Mouse (Mus musculus) megakaryocyte, embryonic 14.5 days (primary cell): ENCODE data around the gene Gm3417. TPM values are rescaled to one million over a fixed set of nuclear protein-coding genes. Genes with fewer than 3 reads are reported as not detected.
"Not testable (repeated sequence)": the region's sequence is repeated elsewhere in the genome, so short reads cannot be mapped to it uniquely, and the experiment has no call there.

Source experiments
- H3K27me3 ChIP-seq: replicated peaks from 2 replicates; pipeline ENCODE3; 2012; ENCODE audit warnings: inconsistent platforms
- H3K36me3 ChIP-seq: replicated peaks from 2 replicates; pipeline ENCODE3; 2012; ENCODE audit warnings: low read length, inconsistent platforms, mixed read lengths
- H3K4me1 ChIP-seq: 2 replicates; pipeline ENCODE4 v1.6.1; 2012; ENCODE audit warnings: inconsistent platforms
- H3K4me3 ChIP-seq: replicated peaks from 2 replicates; pipeline ENCODE3; 2012; ENCODE audit warnings: moderate library complexity, mild to moderate bottlenecking, inconsistent platforms
- H3K9me3 ChIP-seq: 2 replicates; pipeline ENCODE4 v1.6.1; 2012; ENCODE audit warnings: inconsistent platforms
- polyA plus RNA-seq: library from polyadenylated mRNA; stranded (reverse); fragments of >175 nt; gene quantifications from 2 replicates; pipeline ENCODE4 v1.2.3, GENCODE M21; 2012; ENCODE audit warnings: low replicate concordance; ENCODE audit not compliant: insufficient read depth

The Gm3417 gene
- polyA plus RNA-seq, result not detected in 2 replicates

- not testable (repeated sequence) for H3K4me1 ChIP-seq, H3K36me3 ChIP-seq, H3K4me3 ChIP-seq, H3K27me3 ChIP-seq, H3K9me3 ChIP-seq
Measured at GRCm38 (mm10) chr17:14978362-14979038, at the start of gene Gm3417, which contains the start of gene 9030025P20Rik. Gm3417 (minus strand) TSS chr17:14978790. 9030025P20Rik (plus strand) TSS chr17:14978468.

DNA sequence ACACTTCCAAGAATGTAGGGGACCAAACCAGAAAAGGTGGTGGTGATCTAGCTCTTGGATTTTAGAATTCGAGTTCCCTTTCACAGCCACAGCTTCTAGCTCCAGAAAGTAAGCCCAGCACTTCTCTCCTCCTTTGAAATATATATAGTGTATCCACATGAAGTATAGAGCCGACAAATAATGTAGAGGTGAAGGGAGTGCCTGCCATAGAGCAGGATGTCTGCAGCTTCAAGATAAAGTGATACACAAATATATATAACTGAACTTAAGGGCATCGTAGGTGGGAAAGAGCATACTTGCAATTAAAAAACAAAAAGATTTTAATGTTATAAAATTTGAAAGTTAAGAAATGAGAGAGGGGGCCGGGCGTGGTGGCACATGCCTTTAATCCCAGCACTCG is 46.9 kb upstream of the Gm3417 start:
- not testable (repeated sequence) for H3K36me3 ChIP-seq, H3K4me3 ChIP-seq, H3K9me3 ChIP-seq, H3K4me1 ChIP-seq, H3K27me3 ChIP-seq

DNA sequence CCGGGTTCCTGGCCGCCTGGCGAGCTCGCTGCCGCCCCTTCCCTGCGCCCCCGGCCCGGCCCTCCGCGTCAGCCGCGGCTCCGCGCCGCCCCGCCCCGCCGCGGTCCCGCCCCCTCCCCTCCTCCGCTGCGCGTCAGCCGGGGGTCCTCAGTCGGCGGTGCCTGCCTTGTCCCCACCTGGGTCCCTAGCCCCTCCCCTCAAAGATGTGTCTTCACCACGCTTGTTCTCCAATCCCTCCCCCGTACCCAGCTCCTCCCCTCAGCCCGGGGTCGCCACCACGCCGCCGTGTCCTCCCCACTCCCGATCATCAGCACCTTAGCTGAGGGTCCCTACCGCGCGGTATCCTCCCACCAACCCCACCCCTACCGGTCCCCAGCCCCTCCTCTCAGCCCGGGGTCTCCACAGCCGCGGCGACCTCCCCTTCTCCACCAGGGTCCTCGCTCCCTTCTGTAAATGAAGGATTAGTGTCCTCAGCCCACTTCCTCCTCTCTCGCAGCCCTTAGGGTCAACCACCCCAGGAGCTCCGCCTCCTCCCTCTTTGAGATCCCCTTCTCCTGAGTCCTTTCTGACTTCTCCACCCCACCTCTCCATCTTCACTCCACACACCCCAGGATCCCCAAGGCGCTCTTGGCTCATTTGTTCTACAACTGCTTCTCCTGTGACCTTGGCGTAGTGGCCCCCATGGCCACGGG is 46.1 kb upstream of the Gm3417 start:
- H3K27me3 ChIP-seq, H3K4me1 ChIP-seq, H3K9me3 ChIP-seq, H3K36me3 ChIP-seq, H3K4me3 ChIP-seq: not testable (repeated sequence)

DNA sequence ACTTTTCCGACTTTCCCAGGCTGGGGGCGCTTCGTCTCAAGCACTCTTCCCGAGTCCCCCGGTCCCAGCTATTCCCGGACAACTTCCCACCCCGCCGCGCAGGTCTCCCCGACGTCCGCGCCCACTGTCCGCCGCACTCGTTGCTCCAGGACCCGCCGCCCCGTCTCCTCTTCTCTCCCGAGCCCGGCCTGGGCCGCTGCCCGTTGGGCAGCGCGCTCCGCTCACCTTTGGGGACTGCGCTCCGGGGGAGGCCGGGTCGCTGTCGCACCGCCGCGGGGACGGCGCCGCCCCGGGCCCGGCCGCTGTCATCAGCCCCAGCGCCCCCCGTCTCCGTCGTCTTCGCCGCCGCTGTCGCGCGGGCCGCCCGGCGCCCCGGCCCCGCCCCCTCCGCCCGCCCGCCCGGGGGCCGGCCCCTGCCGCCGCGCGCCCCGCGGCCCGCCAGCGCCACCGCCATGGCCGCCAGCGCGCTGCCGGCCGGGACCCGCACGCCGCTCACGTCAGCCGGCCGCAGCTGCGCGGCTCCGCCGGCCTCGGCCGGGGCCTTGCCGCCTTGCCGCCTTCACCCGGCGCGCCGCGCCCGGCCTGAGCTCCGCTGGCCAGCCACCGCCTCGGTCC is 45.4 kb upstream of the Gm3417 start:
- not testable (repeated sequence) for H3K36me3 ChIP-seq, H3K4me1 ChIP-seq, H3K27me3 ChIP-seq, H3K4me3 ChIP-seq, H3K9me3 ChIP-seq

GRCm38 (mm10) chr17:15021503-15022220 is 43.1 kb upstream of the Gm3417 start:
- not testable (repeated sequence) for H3K4me3 ChIP-seq, H3K4me1 ChIP-seq, H3K9me3 ChIP-seq, H3K36me3 ChIP-seq, H3K27me3 ChIP-seq

DNA sequence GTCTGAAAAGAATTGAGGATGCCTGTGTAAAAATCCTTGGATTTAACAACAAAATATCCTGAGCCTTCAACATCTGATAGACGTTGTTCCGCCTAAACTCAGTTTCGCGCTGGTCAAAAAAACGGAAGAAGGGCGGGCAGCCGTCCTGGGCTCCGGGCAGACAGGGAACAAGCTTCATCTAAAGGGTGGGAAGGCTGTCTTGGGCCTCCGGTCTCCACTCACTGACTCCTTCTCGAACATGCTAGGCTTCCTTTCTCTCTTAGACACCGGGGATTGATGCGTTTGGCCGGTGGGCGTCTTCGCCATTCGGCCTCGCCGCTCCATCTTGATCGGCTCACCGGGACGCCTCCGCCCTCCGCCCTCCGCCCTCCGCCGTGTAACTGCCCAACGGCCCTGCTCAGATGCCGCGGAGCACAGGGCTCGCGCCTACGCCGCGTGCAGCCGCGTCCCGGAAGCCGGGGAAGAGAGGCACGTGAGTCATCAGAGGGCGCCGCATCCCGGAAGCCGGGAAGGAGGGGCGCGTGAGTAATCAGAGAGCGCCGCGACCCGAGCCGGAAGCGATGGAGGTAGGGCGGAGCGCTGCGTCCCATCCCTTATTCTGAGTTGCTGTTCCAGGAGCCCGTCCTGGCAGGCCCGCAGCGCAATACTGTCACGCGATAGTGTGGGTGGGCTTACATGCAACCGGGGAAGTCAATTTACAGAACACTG is 31.3 kb upstream of the Gm3417 start, which contains the start of gene Gm3435:
Gene Gm3435, plus strand, starts transcription at position 471 of the 708 bp plus-strand sequence.
- not testable (repeated sequence) for H3K4me1 ChIP-seq, H3K4me3 ChIP-seq, H3K27me3 ChIP-seq, H3K9me3 ChIP-seq, H3K36me3 ChIP-seq

DNA sequence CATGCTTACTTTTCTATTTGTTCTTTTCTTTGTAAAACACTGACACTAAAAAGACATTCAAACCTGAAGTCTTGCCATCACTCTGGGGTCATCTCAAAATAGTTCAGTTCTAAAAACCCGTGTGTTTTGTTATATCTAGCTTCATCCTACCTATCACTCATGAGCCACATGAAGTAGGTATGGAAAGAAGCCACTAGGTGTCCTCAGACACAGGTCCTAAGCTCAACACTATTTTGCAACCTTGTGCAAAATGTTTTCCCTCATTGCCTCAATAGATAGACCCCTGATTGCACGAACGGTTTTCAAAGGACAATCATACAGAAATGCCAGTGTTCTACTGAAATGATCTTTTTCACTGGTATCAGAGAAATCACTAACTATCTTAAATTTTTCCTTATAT is 30.5 kb upstream of the Gm3417 start:
- not testable (repeated sequence) for H3K4me1 ChIP-seq, H3K9me3 ChIP-seq, H3K27me3 ChIP-seq, H3K4me3 ChIP-seq, H3K36me3 ChIP-seq

DNA sequence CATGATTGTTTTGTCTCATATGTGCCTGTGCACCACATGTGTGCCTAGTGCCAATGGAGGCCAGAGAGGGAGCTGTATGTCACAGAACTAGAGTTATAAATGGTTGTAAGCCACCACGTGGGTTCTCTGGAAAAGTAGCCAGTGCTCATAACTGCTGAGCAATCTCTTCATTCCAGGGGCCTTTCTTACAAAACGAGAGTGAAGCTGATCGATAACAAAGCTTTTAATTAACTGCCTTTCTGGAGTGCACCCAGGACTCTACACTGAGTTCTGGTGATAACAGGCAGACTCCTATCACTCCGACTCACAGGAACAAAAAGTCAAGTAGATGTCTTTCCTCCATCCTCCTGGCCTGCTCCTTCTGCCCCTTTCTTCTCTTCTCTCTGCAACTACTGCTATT is 21.5 kb upstream of the Gm3417 start:
- not testable (repeated sequence) for H3K4me1 ChIP-seq, H3K4me3 ChIP-seq, H3K9me3 ChIP-seq, H3K27me3 ChIP-seq, H3K36me3 ChIP-seq

- not testable (repeated sequence) for H3K9me3 ChIP-seq, H3K4me1 ChIP-seq, H3K36me3 ChIP-seq, H3K27me3 ChIP-seq, H3K4me3 ChIP-seq
Measured at GRCm38 (mm10) chr17:14994140-14994539, 15.6 kb upstream of the Gm3417 start.

GRCm38 (mm10) chr17:14993139-14993832 is 14.7 kb upstream of the Gm3417 start:
- H3K4me3 ChIP-seq, H3K36me3 ChIP-seq, H3K27me3 ChIP-seq, H3K9me3 ChIP-seq, H3K4me1 ChIP-seq: not testable (repeated sequence)

GRCm38 (mm10) chr17:14992522-14993138 is 14.0 kb upstream of the Gm3417 start:
- not testable (repeated sequence) for H3K4me3 ChIP-seq, H3K36me3 ChIP-seq, H3K27me3 ChIP-seq, H3K4me1 ChIP-seq, H3K9me3 ChIP-seq

GRCm38 (mm10) chr17:14990116-14990702 is 11.6 kb upstream of the Gm3417 start:
- peak overlapping the region; percentile 85 for H3K4me3 ChIP-seq
- H3K9me3 ChIP-seq, H3K4me1 ChIP-seq, H3K36me3 ChIP-seq, H3K27me3 ChIP-seq: not testable (repeated sequence)

- not testable (repeated sequence) for H3K9me3 ChIP-seq, H3K27me3 ChIP-seq, H3K4me1 ChIP-seq, H3K36me3 ChIP-seq, H3K4me3 ChIP-seq
Measured at GRCm38 (mm10) chr17:14977718-14978361, 750 bp downstream of the Gm3417 start.

- H3K36me3 ChIP-seq, result not testable (repeated sequence)
Measured at GRCm38 (mm10) chr17:14968373-14968913, 10.1 kb downstream of the Gm3417 start.

More at GRCm38 (mm10) chr17:14968373-14968913, 10.1 kb downstream of the Gm3417 start:
- not testable (repeated sequence) for H3K4me1 ChIP-seq, H3K27me3 ChIP-seq, H3K4me3 ChIP-seq, H3K9me3 ChIP-seq
